Mouse (Mus musculus): ENCODE measurements around the gene Ndufaf2.

DNA sequence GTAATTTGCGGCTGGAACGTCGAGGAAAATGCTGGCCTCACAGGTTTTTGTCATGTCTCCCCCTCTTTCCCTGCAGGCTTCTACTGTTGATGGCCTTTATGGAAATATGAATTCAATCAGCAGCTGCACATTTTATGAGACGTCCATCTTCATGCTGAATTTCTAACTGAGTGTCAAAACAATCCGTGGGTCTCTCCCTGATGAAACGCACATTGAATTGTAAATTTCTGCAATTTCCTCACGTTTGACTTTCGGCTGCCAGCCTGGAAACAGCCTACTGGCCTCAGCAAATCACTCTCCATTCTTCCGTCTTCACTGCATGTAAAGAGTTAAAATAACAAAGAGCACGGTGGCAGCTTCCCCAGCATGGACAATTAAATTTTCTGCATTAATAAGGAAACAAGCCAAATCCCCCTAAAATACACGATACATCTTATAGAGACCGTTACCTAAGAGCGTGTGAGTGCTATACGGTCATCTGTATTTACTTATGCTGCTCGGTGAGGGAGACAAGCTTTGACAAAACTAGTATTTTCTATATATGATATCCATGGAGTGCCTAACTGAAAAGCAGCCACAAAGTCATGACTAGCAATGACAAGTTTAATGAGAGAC is 35.2 kb downstream of the Ndufaf2 start:
- TF ChIP-seq CTCF (IDR thresholded peaks at IDR 0.05; ENCODE audit: low read depth) (no peak), EP300 (IDR thresholded peaks at IDR 0.05; ENCODE audit: low read depth) (no peak)
